Mouse (Mus musculus) intestine, postnatal 0 days (tissue): ENCODE results near the gene Exd1. TPM values are rescaled to one million over a fixed set of nuclear protein-coding genes. Genes with fewer than 3 reads are reported as not detected.

Experiments used
- ATAC-seq: fragments of 200-750 bp; cut with Nextera tagmentation; 2 replicates; pipeline ENCODE4 v1.8.0; 2017; ENCODE audit warnings: mild to moderate bottlenecking, moderate TSS enrichment, moderate library complexity
- H3K27ac ChIP-seq: fragments of 300-500 bp; sonication (generic); 2 replicates; pipeline ENCODE4 v1.5.1; 2014; ENCODE audit warnings: mild to moderate bottlenecking, low read depth, low read length, moderate library complexity
- H3K27me3 ChIP-seq: fragments of 300-500 bp; sonication (generic); replicated peaks from 2 replicates; pipeline ENCODE4 v1.6.1; 2014; ENCODE audit warnings: low read length, mixed read lengths; ENCODE audit not compliant: control insufficient read depth, insufficient read depth
- H3K36me3 ChIP-seq: fragments of 300-500 bp; sonication (generic); 2 replicates; pipeline ENCODE4 v1.6.1; 2014; ENCODE audit warnings: mild to moderate bottlenecking, moderate library complexity; ENCODE audit not compliant: control insufficient read depth, insufficient read depth
- H3K4me1 ChIP-seq: fragments of 300-500 bp; sonication (generic); replicated peaks from 2 replicates; pipeline ENCODE4 v1.6.1; 2014; ENCODE audit warnings: antibody characterized with exemption, low read length, mixed read lengths; ENCODE audit not compliant: control insufficient read depth, insufficient read depth
- H3K4me2 ChIP-seq: fragments of 300-500 bp; sonication (generic); replicated peaks from 2 replicates; pipeline ENCODE4 v1.6.1; 2014; ENCODE audit warnings: low read depth, mild to moderate bottlenecking, moderate library complexity
- H3K4me3 ChIP-seq: fragments of 300-500 bp; sonication (generic); 2 replicates; pipeline ENCODE4 v1.5.1; 2014; ENCODE audit warnings: low read depth, low read length
- H3K9ac ChIP-seq: fragments of 300-500 bp; sonication (generic); 2 replicates; pipeline ENCODE4 v1.6.1; 2014; ENCODE audit warnings: mild to moderate bottlenecking, low read depth, low read length
- H3K9me3 ChIP-seq: fragments of 300-500 bp; sonication (generic); 2 replicates; pipeline ENCODE4 v1.6.1; 2016; ENCODE audit warnings: mixed run types; ENCODE audit not compliant: control insufficient read depth
- CTCF ChIP-seq: sonication (generic); IDR thresholded peaks from 2 replicates; pipeline ENCODE4 v1.5.1; 2016; ENCODE audit warnings: low read depth, mild to moderate bottlenecking, control low read depth, antibody characterized with exemption, moderate library complexity
- WGBS: fragments of 180-500 bp; shearing (Covaris S2); extraction: QIAGEN DNeasy Blood & Tissue Kit; methylation state at CpG from one replicate; pipeline ENCODE4 v1.1.7; 2014; 5-methylcytosine and 5-hydroxymethylcytosine counted together
- polyA plus RNA-seq: library from polyadenylated mRNA; unstranded; fragments of >200 nt; fragmentation: Nextera tagmentation; extraction: Ambion mirVana; gene quantifications from 2 replicates; pipeline ENCODE4 v1.2.1, GENCODE M21; 2015

Gene Exd1
- polyA plus RNA-seq, 1 experiment from 2014 or later: 0.38 TPM

- peak overlapping the region; percentile 77 for H3K4me2 ChIP-seq
- 46% methylated on average over 5 of the region's 5 CpGs for WGBS
- ATAC-seq: no peak
- no peak for TF ChIP-seq CTCF
- H3K9me3 ChIP-seq: no peaks in the 10 kb centered on the region
- H3K36me3 ChIP-seq: no peaks in the 10 kb centered on the region
- peaks cover 3% of the 10 kb centered on the region for H3K4me1 ChIP-seq
- H3K9ac ChIP-seq: peak overlapping the region; percentile 79; the same call in 1 of the 2 replicates
- 0 out of 2 replicates have a peak overlapping the region, but pooled peaks have one; percentile 87 for H3K27ac ChIP-seq
- peak overlapping the region; percentile 84 for H3K4me3 ChIP-seq
- H3K27me3 ChIP-seq: no peaks in the 10 kb centered on the region
Observed at GRCm38 (mm10) chr2:119548691-119549090, 1.3 kb upstream of the Exd1 start.

- Histone ChIP-seq H3K4me3 (peak overlapping the region; percentile 84), H3K27ac (peak overlapping the region; percentile 87), H3K4me1 (peaks cover 3% of the 10 kb centered on the region), H3K9ac (peak overlapping the region; percentile 79), H3K27me3 (no peaks in the 10 kb centered on the region), H3K4me2 (peak overlapping the region; percentile 77), H3K9me3 (no peaks in the 10 kb centered on the region), H3K36me3 (no peaks in the 10 kb centered on the region)
- no peak for ATAC-seq
- WGBS: 4% methylated on average over 3 of the region's 3 CpGs
- no peak for TF ChIP-seq CTCF
Observed at GRCm38 (mm10) chr2:119548371-119548660, 889 bp upstream of the Exd1 start.

DNA sequence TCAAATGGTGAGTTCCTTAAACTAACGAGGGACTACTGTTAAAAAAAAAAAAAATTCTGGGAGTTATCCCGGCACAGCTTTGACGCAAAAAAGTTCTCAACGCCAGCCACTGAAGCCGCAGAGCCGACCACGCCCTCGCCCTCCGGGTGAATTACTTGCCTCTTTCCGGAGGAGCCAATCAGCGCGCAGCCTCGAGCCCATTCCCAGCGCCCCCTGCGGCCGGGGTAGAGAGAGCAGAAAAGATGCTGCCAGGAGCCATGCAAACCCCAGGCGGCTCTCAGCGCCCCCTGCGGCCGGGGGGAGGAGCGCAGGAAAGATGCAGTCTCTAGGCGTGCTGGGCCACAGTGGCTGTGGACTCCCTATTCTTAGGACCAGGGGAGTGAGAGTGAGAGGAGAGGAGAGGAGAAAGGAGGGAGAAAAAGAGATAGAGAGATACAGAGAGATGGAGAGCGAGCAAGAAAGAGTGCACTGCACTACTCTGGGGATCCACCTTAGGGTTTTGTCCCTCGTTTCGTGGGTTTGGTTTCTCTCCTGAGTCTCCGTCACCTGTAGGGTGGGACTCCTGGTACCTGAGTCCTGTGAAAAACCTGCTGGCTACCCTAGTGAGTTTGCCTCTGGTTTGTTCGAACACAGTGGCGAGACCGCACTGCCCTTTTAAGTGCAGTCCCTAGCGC, 442 bp downstream of the Exd1 start:
- TF ChIP-seq CTCF: peak; percentile 98
- H3K9ac ChIP-seq: no peak overlapping the region
- peak overlapping the region; percentile 81 for H3K27ac ChIP-seq
- H3K4me2 ChIP-seq: peak overlapping the region; percentile 77
- H3K9me3 ChIP-seq: no peaks in the 10 kb centered on the region
- no peaks in the 10 kb centered on the region for H3K27me3 ChIP-seq
- ATAC-seq: peak; percentile 89
- peak overlapping the region; percentile 84 for H3K4me3 ChIP-seq
- no peaks in the 10 kb centered on the region; the same call in none of the 2 replicates for H3K4me1 ChIP-seq
- under 1% methylated on average over 30 of the region's 30 CpGs for WGBS
- H3K36me3 ChIP-seq: no peaks in the 10 kb centered on the region

DNA sequence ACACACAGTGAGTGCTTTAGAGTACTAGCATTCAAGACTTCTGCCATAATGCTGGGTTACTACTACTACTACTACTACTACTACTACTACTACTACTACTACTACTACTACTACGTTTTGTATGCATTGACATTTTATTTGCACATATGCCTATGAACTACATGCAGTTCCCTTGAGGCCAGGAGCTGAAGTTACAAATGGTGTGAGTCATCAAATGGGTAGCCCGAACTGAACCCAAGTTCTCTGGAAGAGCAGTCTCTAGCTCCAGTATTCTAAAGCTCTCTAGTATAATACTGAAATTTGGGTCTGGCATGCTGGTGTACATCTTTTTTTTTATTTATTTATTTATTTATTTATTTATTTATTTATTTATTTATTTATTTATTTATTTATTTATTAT, 3.8 kb downstream of the Exd1 start:
- H3K9me3 ChIP-seq: no peaks in the 10 kb centered on the region
- no peaks in the 10 kb centered on the region for H3K36me3 ChIP-seq
- 81% methylated on average over 2 of the region's 2 CpGs for WGBS
- H3K4me1 ChIP-seq: no peaks in the 10 kb centered on the region; the same call in none of the 2 replicates
- no peak overlapping the region for H3K4me2 ChIP-seq
- TF ChIP-seq CTCF: no peak
- H3K27me3 ChIP-seq: no peaks in the 10 kb centered on the region
- H3K4me3 ChIP-seq: no peak overlapping the region
- H3K27ac ChIP-seq: no peak overlapping the region
- no peak overlapping the region for H3K9ac ChIP-seq
- ATAC-seq: no peak

DNA sequence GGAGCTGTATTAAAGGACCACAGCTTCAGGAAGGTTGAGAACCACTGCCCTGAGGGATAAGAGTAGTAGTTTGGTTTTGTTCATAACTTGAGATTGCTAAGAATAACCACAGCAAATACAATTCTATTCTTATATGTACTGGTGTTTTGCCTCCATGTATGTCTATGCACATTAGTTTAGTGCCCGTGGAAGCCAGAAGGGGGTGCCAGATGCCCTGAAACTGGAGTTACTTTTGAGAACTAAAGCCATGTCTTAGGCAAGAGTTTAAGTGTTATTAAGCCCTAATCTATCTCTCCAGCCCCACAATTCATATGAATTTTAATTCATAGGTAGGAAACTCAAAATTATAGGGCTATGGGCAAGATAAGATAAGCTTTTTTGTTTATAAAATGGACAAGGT, 5.3 kb downstream of the Exd1 start:
- ATAC-seq: no peak
- 19% methylated on average over 1 of the region's 1 CpGs for WGBS
- H3K9ac ChIP-seq: no peak overlapping the region
- peak; percentile 80 for TF ChIP-seq CTCF
- H3K36me3 ChIP-seq: no peaks in the 10 kb centered on the region
- H3K4me1 ChIP-seq: no peaks in the 10 kb centered on the region
- H3K4me2 ChIP-seq: no peak overlapping the region
- no peak overlapping the region for H3K27ac ChIP-seq
- H3K4me3 ChIP-seq: no peak overlapping the region
- H3K9me3 ChIP-seq: no peaks in the 10 kb centered on the region
- no peaks in the 10 kb centered on the region for H3K27me3 ChIP-seq

GRCm38 (mm10) chr2:119538802-119539201, 8.6 kb downstream of the Exd1 start:
- no peak for TF ChIP-seq CTCF
- Histone ChIP-seq H3K4me1 (no peaks in the 10 kb centered on the region), H3K36me3 (no peaks in the 10 kb centered on the region), H3K4me3 (no peak overlapping the region), H3K9ac (no peak overlapping the region), H3K27ac (no peak overlapping the region), H3K27me3 (no peaks in the 10 kb centered on the region), H3K4me2 (no peak overlapping the region), H3K9me3 (no peaks in the 10 kb centered on the region)
- 76% methylated on average over 9 of the region's 9 CpGs for WGBS
- no peak for ATAC-seq

GRCm38 (mm10) chr2:119525422-119525821, 22.0 kb downstream of the Exd1 start:
- no peaks in the 10 kb centered on the region for H3K36me3 ChIP-seq
- no peak overlapping the region for H3K4me2 ChIP-seq
- no peaks in the 10 kb centered on the region for H3K27me3 ChIP-seq
- H3K4me1 ChIP-seq: no peaks in the 10 kb centered on the region
- TF ChIP-seq CTCF: peak; percentile 13; the same call in 1 of the 2 replicates
- ATAC-seq: peak; percentile 93
- H3K9ac ChIP-seq: no peak overlapping the region
- 24% methylated on average over 4 of the region's 4 CpGs for WGBS
- H3K4me3 ChIP-seq: no peak overlapping the region
- H3K9me3 ChIP-seq: no peaks in the 10 kb centered on the region
- H3K27ac ChIP-seq: peak overlapping the region; percentile 79
